Mouse (Mus musculus) embryonic facial prominence, embryonic 10.5 days (tissue): Measurements from ENCODE around the gene Nelfe. TPM values are rescaled to one million over a fixed set of nuclear protein-coding genes. Genes with fewer than 3 reads are reported as not detected.
A peak's percentile ranks its signal among the peaks of the same experiment; 100 is the strongest.

Experiments
- DNase-seq: peaks from one replicate; pipeline ENCODE4 v3.0.0-alpha.2; 2017; ENCODE audit warnings: low spot score
- H3K27ac ChIP-seq: fragments of 300-500 bp; sonication (generic); replicated peaks from 2 replicates; pipeline ENCODE4 v1.5.1; 2016; ENCODE audit warnings: mild to moderate bottlenecking
- H3K27me3 ChIP-seq: fragments of 300-500 bp; sonication (generic); replicated peaks from 2 replicates; pipeline ENCODE4 v1.6.1; 2016; ENCODE audit warnings: low read depth, mild to moderate bottlenecking; ENCODE audit not compliant: poor library complexity, severe bottlenecking
- H3K36me3 ChIP-seq: fragments of 300-500 bp; sonication (generic); replicated peaks from 2 replicates; pipeline ENCODE4 v1.6.1; 2016; ENCODE audit warnings: mild to moderate bottlenecking, moderate library complexity
- H3K4me1 ChIP-seq: fragments of 300-500 bp; sonication (generic); 2 replicates; pipeline ENCODE4 v1.6.1; 2016
- H3K4me3 ChIP-seq: fragments of 300-500 bp; sonication (generic); 2 replicates; pipeline ENCODE4 v1.5.1; 2016; ENCODE audit warnings: mild to moderate bottlenecking, moderate library complexity
- H3K9me3 ChIP-seq: fragments of 300-500 bp; sonication (generic); 2 replicates; pipeline ENCODE4 v1.6.1; 2016; ENCODE audit warnings: mild to moderate bottlenecking
- WGBS: fragments of 180-500 bp; shearing (Covaris S2); methylation state at CpG from one replicate; pipeline ENCODE4 v1.1.7; 2016; 5-methylcytosine and 5-hydroxymethylcytosine counted together
- polyA plus RNA-seq: library from polyadenylated mRNA; unstranded; fragments of >200 nt; fragmentation: Nextera tagmentation; extraction: Ambion mirVana; gene quantifications from 2 replicates; pipeline ENCODE4 v1.2.1, GENCODE M21; 2016

The Nelfe gene
- polyA plus RNA-seq, 1 experiment from 2014 or later: 144 TPM

GRCm38 (mm10) chr17:34884704-34885103 lies 34.5 kb downstream of the Nelfe start:
- no peak overlapping the region for H3K4me3 ChIP-seq
- H3K9me3 ChIP-seq: no peaks in the 10 kb centered on the region
- H3K36me3 ChIP-seq: no peaks in the 10 kb centered on the region
- H3K27me3 ChIP-seq: peaks cover 36% of the 10 kb centered on the region
- DNase-seq: no peak
- no peak overlapping the region for H3K27ac ChIP-seq
- H3K4me1 ChIP-seq: peaks cover 20% of the 10 kb centered on the region
- WGBS: 88% methylated on average over 6 of the region's 6 CpGs

GRCm38 (mm10) chr17:34885615-34886014 lies 35.4 kb downstream of the Nelfe start:
- DNase-seq: no peak
- Histone ChIP-seq H3K27me3 (peaks cover 31% of the 10 kb centered on the region), H3K36me3 (no peaks in the 10 kb centered on the region), H3K9me3 (no peaks in the 10 kb centered on the region), H3K4me3 (no peak overlapping the region), H3K4me1 (peaks cover 17% of the 10 kb centered on the region), H3K27ac (no peak overlapping the region)
- 86% methylated on average over 3 of the region's 3 CpGs for WGBS

GRCm38 (mm10) chr17:34887942-34888341 lies 37.8 kb downstream of the Nelfe start:
- H3K27me3 ChIP-seq: peaks cover 12% of the 10 kb centered on the region
- no peak overlapping the region for H3K4me3 ChIP-seq
- no peak overlapping the region for H3K27ac ChIP-seq
- 90% methylated on average over 5 of the region's 5 CpGs for WGBS
- H3K36me3 ChIP-seq: no peaks in the 10 kb centered on the region
- no peaks in the 10 kb centered on the region for H3K9me3 ChIP-seq
- no peak for DNase-seq
- peaks cover 8% of the 10 kb centered on the region for H3K4me1 ChIP-seq

GRCm38 (mm10) chr17:34890074-34890743 lies 40.0 kb downstream of the Nelfe start:
- Histone ChIP-seq H3K9me3 (no peaks in the 10 kb centered on the region), H3K4me1 (peaks cover 15% of the 10 kb centered on the region), H3K27me3 (no peaks in the 10 kb centered on the region), H3K36me3 (no peaks in the 10 kb centered on the region), H3K4me3 (no peak overlapping the region), H3K27ac (no peak overlapping the region)
- DNase-seq: no peak
- 86% methylated on average over 12 of the region's 12 CpGs for WGBS

GRCm38 (mm10) chr17:34891377-34891776 lies 41.2 kb downstream of the Nelfe start:
- DNase-seq: no peak
- Histone ChIP-seq H3K27ac (no peak overlapping the region), H3K27me3 (no peaks in the 10 kb centered on the region), H3K4me1 (peaks cover 27% of the 10 kb centered on the region), H3K9me3 (peaks cover 3% of the 10 kb centered on the region; the same call in 1 of the 2 replicates), H3K36me3 (peaks cover 11% of the 10 kb centered on the region), H3K4me3 (no peak overlapping the region)
- WGBS: 90% methylated on average over 2 of the region's 2 CpGs

GRCm38 (mm10) chr17:34893072-34893824 lies 43.1 kb downstream of the Nelfe start:
- Histone ChIP-seq H3K9me3 (peaks cover 4% of the 10 kb centered on the region; the same call in 1 of the 2 replicates), H3K4me3 (peak overlapping the region; percentile 99), H3K27me3 (no peaks in the 10 kb centered on the region), H3K4me1 (peaks cover 44% of the 10 kb centered on the region), H3K36me3 (peaks cover 18% of the 10 kb centered on the region), H3K27ac (peak overlapping the region; percentile 99)
- no peak for DNase-seq
- 70% methylated on average over 12 of the region's 12 CpGs for WGBS

- Histone ChIP-seq H3K4me3 (peak overlapping the region; percentile 99), H3K27ac (peak overlapping the region; percentile 99), H3K27me3 (no peaks in the 10 kb centered on the region), H3K4me1 (peaks cover 46% of the 10 kb centered on the region), H3K36me3 (peaks cover 18% of the 10 kb centered on the region), H3K9me3 (peaks cover 4% of the 10 kb centered on the region; the same call in 1 of the 2 replicates)
- peak; percentile 98 for DNase-seq
- WGBS: under 1% methylated on average over 46 of the region's 51 CpGs
These were observed 43.9 kb downstream of the Nelfe start for GRCm38 (mm10) chr17:34894074-34894597.

- 8% methylated on average over 51 of the region's 51 CpGs for WGBS
- H3K36me3 ChIP-seq: peaks cover 18% of the 10 kb centered on the region
- H3K4me1 ChIP-seq: peaks cover 53% of the 10 kb centered on the region
- H3K27ac ChIP-seq: peak overlapping the region; percentile 99
- peaks cover 4% of the 10 kb centered on the region; the same call in 1 of the 2 replicates for H3K9me3 ChIP-seq
- H3K4me3 ChIP-seq: peak overlapping the region; percentile 99
- DNase-seq: peak; percentile 59
- H3K27me3 ChIP-seq: no peaks in the 10 kb centered on the region
These were observed 44.8 kb downstream of the Nelfe start for GRCm38 (mm10) chr17:34894801-34895530.

GRCm38 (mm10) chr17:34895724-34896123 lies 45.5 kb downstream of the Nelfe start:
- WGBS: 89% methylated on average over 15 of the region's 15 CpGs
- H3K36me3 ChIP-seq: peaks cover 19% of the 10 kb centered on the region
- H3K4me1 ChIP-seq: peaks cover 59% of the 10 kb centered on the region
- peak overlapping the region; percentile 99 for H3K4me3 ChIP-seq
- peak overlapping the region; percentile 99 for H3K27ac ChIP-seq
- peaks cover 4% of the 10 kb centered on the region; the same call in 1 of the 2 replicates for H3K9me3 ChIP-seq
- H3K27me3 ChIP-seq: no peaks in the 10 kb centered on the region
- no peak for DNase-seq

- no peak for DNase-seq
- H3K4me3 ChIP-seq: peak overlapping the region; percentile 99
- no peaks in the 10 kb centered on the region for H3K27me3 ChIP-seq
- 0 out of 2 replicates have a peak overlapping the region, but pooled peaks have one; percentile 99 for H3K27ac ChIP-seq
- WGBS: 89% methylated on average over 17 of the region's 17 CpGs
- peaks cover 59% of the 10 kb centered on the region for H3K4me1 ChIP-seq
- peaks cover 4% of the 10 kb centered on the region; the same call in 1 of the 2 replicates for H3K9me3 ChIP-seq
- H3K36me3 ChIP-seq: peaks cover 25% of the 10 kb centered on the region
These were observed 46.2 kb downstream of the Nelfe start for GRCm38 (mm10) chr17:34896366-34896765.

GRCm38 (mm10) chr17:34897373-34898159 lies 47.4 kb downstream of the Nelfe start:
- Histone ChIP-seq H3K27me3 (no peaks in the 10 kb centered on the region), H3K4me3 (peak overlapping the region; percentile 99), H3K4me1 (peaks cover 59% of the 10 kb centered on the region), H3K9me3 (peaks cover 4% of the 10 kb centered on the region; the same call in 1 of the 2 replicates), H3K27ac (peak overlapping the region; percentile 100), H3K36me3 (peaks cover 36% of the 10 kb centered on the region)
- no peak for DNase-seq
- WGBS: 25% methylated on average over 10 of the region's 10 CpGs
